Mouse (Mus musculus): ENCODE measurements at regions not wholly inside any gene's neighbourhood (a gene's known extent, or its start where the extent isn't known, plus 50 kb on each side); places are given as distances from the start of the nearest gene placed in this dataset.

- H3K9me3 ChIP-seq (ENCODE audit: control insufficient read depth, low read length), result no peaks in the 10 kb centered on the region
- WGBS, result 89% methylated on average over 2 of the region's 2 CpGs
- no peak overlapping the region for H3K4me3 ChIP-seq (ENCODE audit: low read depth, low read length)
- ATAC-seq (replicated peaks; ENCODE audit: low FRiP score, low TSS enrichment, low read depth), result no peak
- DNase-seq (ENCODE audit: low spot score), result no peak
- H3K4me2 ChIP-seq (ENCODE audit: low read length), result no peak overlapping the region
- no peak overlapping the region for H3K9ac ChIP-seq (ENCODE audit: low read length)
- H3K27me3 ChIP-seq (replicated peaks; ENCODE audit: control insufficient read depth, insufficient read depth, low read length), result no peaks in the 10 kb centered on the region
- H3K4me1 ChIP-seq (replicated peaks; ENCODE audit: control insufficient read depth, insufficient read depth, low read length), result no peaks in the 10 kb centered on the region
- no peaks in the 10 kb centered on the region for H3K36me3 ChIP-seq (ENCODE audit: control insufficient read depth, insufficient read depth, low read length)
- no peak overlapping the region for H3K27ac ChIP-seq (ENCODE audit: low read depth)
Observed at GRCm38 (mm10) chr13:114587621-114588020, 128.9 kb upstream of the Fst start.

- H3K9me3 ChIP-seq (ENCODE audit: control insufficient read depth, low read length), result no peaks in the 10 kb centered on the region
- no peaks in the 10 kb centered on the region for H3K36me3 ChIP-seq (ENCODE audit: control insufficient read depth, insufficient read depth, low read length)
- H3K27me3 ChIP-seq (replicated peaks; ENCODE audit: control insufficient read depth, insufficient read depth, low read length), result no peaks in the 10 kb centered on the region
- no peak overlapping the region for H3K9ac ChIP-seq (ENCODE audit: low read length)
- no peak overlapping the region for H3K4me2 ChIP-seq (ENCODE audit: low read length)
- no peak overlapping the region for H3K27ac ChIP-seq (ENCODE audit: low read depth)
- ATAC-seq (replicated peaks; ENCODE audit: low FRiP score, low TSS enrichment, low read depth) (no peak), DNase-seq (ENCODE audit: low spot score) (no peak)
- no peaks in the 10 kb centered on the region for H3K4me1 ChIP-seq (replicated peaks; ENCODE audit: control insufficient read depth, insufficient read depth, low read length)
- WGBS, result 82% methylated on average over 13 of the region's 13 CpGs
- no peak overlapping the region for H3K4me3 ChIP-seq (ENCODE audit: low read depth, low read length)
Observed at GRCm38 (mm10) chr13:114603341-114603740, 144.6 kb upstream of the Fst start.

GRCm38 (mm10) chr13:114604037-114604694 is 145.4 kb upstream of the Fst start:
- no peak overlapping the region for H3K27ac ChIP-seq (ENCODE audit: low read depth)
- DNase-seq (ENCODE audit: low spot score), result no peak
- WGBS, result 76% methylated on average over 11 of the region's 11 CpGs
- H3K4me1 ChIP-seq (replicated peaks; ENCODE audit: control insufficient read depth, insufficient read depth, low read length), result 0 out of 2 replicates have a peak, but pooled peaks cover under 1% of the 10 kb centered on the region
- no peak overlapping the region for H3K4me2 ChIP-seq (ENCODE audit: low read length)
- H3K9ac ChIP-seq (ENCODE audit: low read length), result no peak overlapping the region
- no peak for ATAC-seq (replicated peaks; ENCODE audit: low FRiP score, low TSS enrichment, low read depth)
- H3K36me3 ChIP-seq (ENCODE audit: control insufficient read depth, insufficient read depth, low read length), result no peaks in the 10 kb centered on the region
- H3K4me3 ChIP-seq (ENCODE audit: low read depth, low read length), result no peak overlapping the region
- H3K9me3 ChIP-seq (ENCODE audit: control insufficient read depth, low read length), result no peaks in the 10 kb centered on the region
- no peaks in the 10 kb centered on the region for H3K27me3 ChIP-seq (replicated peaks; ENCODE audit: control insufficient read depth, insufficient read depth, low read length)

DNA sequence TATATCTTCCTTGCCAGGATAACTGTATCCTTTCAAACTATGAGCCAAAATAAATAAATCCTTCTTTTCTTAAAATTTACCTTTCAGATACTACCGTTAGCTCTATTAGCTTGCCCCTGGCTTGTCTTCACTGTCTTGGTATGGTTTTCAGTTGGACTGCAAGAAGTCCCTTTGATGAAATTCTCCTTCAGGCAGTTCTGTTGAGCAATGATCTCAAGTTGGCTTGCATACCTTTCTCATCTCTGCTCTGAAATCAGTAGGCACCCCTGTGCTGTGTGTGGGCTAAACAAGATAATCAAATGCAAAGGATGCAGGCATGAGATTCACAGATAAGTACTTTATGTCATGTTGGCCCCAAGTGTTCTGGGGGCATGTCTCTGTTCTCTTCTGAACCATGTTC is 155.2 kb upstream of the Fst start:
- H3K27ac ChIP-seq (ENCODE audit: low read depth), result no peak overlapping the region
- H3K9me3 ChIP-seq (ENCODE audit: control insufficient read depth, low read length), result no peaks in the 10 kb centered on the region
- H3K4me1 ChIP-seq (replicated peaks; ENCODE audit: control insufficient read depth, insufficient read depth, low read length), result peaks cover 3% of the 10 kb centered on the region; the same call in 1 of the 2 replicates
- DNase-seq (ENCODE audit: low spot score) (peak; percentile 21), ATAC-seq (replicated peaks; ENCODE audit: low FRiP score, low TSS enrichment, low read depth) (no peak)
- no peak overlapping the region for H3K4me2 ChIP-seq (ENCODE audit: low read length)
- no peak overlapping the region for H3K9ac ChIP-seq (ENCODE audit: low read length)
- H3K4me3 ChIP-seq (ENCODE audit: low read depth, low read length), result no peak overlapping the region
- H3K27me3 ChIP-seq (replicated peaks; ENCODE audit: control insufficient read depth, insufficient read depth, low read length), result no peaks in the 10 kb centered on the region
- 79% methylated on average over 1 of the region's 1 CpGs for WGBS
- no peaks in the 10 kb centered on the region for H3K36me3 ChIP-seq (ENCODE audit: control insufficient read depth, insufficient read depth, low read length)

DNA sequence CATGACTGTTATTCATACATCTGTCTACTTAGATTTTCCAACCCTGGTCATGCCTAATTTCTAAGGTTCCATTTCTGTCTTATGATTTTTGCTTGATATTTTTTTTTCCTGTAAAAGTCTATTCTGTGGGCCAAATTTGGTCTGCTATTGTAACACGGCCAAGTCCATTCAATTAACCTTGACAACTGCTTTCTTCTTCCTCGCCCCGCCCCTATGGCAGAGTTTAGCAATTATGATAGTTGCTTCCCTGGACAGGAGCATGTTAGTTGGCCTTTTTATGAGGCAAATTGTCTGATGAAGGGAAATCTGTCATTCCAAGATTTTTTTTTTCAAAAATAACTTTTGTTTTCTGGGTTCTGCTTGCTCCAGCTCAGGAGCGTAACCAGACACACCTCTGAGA is 160.7 kb upstream of the Fst start:
- ATAC-seq (replicated peaks; ENCODE audit: low FRiP score, low TSS enrichment, low read depth), result no peak

GRCm38 (mm10) chr13:114636731-114637130 is 178.0 kb upstream of the Fst start:
- 94% methylated on average over 4 of the region's 4 CpGs for WGBS
- H3K4me3 ChIP-seq (ENCODE audit: low read depth, low read length), result no peak overlapping the region

More for the DNA sequence above, 160.7 kb upstream of the Fst start:
- no peaks in the 10 kb centered on the region for H3K4me1 ChIP-seq (replicated peaks; ENCODE audit: control insufficient read depth, insufficient read depth, low read length)
- WGBS, result 85% methylated on average over 4 of the region's 4 CpGs
- no peaks in the 10 kb centered on the region for H3K36me3 ChIP-seq (ENCODE audit: control insufficient read depth, insufficient read depth, low read length)
- H3K9ac ChIP-seq (ENCODE audit: low read length), result no peak overlapping the region
- H3K4me3 ChIP-seq (ENCODE audit: low read depth, low read length), result no peak overlapping the region
- H3K9me3 ChIP-seq (ENCODE audit: control insufficient read depth, low read length), result no peaks in the 10 kb centered on the region
- H3K27ac ChIP-seq (ENCODE audit: low read depth), result no peak overlapping the region
- H3K27me3 ChIP-seq (replicated peaks; ENCODE audit: control insufficient read depth, insufficient read depth, low read length), result no peaks in the 10 kb centered on the region
- no peak for DNase-seq (ENCODE audit: low spot score)
- H3K4me2 ChIP-seq (ENCODE audit: low read length), result no peak overlapping the region

DNA sequence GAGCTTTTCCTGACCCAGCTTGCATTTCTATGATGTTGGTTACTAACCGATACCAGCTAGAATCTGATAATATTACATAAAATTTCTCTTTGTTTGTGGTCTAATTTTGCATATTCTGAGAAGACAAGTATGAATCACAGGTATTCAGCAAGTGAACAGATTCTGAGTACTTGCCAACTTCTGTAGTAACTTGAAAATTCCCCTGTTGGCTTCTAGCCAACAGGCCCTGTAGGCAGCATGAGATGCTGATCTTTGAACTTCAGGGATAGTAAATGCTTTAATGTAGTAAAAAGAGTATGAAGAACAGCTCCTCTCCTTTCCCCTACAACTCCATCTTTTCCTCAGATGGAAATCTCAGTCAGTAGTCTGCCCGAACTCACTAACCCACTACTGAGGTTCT is 178.5 kb upstream of the Mocs2 start:
- Histone ChIP-seq H3K4me3 (ENCODE audit: low read depth, low read length) (no peak overlapping the region), H3K27me3 (replicated peaks; ENCODE audit: control insufficient read depth, insufficient read depth, low read length) (no peaks in the 10 kb centered on the region), H3K9me3 (ENCODE audit: control insufficient read depth, low read length) (no peaks in the 10 kb centered on the region), H3K36me3 (ENCODE audit: control insufficient read depth, insufficient read depth, low read length) (no peaks in the 10 kb centered on the region), H3K4me1 (replicated peaks; ENCODE audit: control insufficient read depth, insufficient read depth, low read length) (no peaks in the 10 kb centered on the region), H3K27ac (ENCODE audit: low read depth) (no peak overlapping the region), H3K4me2 (ENCODE audit: low read length) (no peak overlapping the region), H3K9ac (ENCODE audit: low read length) (no peak overlapping the region)
- no peak for DNase-seq (ENCODE audit: low spot score)
- ATAC-seq (replicated peaks; ENCODE audit: low FRiP score, low TSS enrichment, low read depth), result no peak
- 90% methylated on average over 2 of the region's 2 CpGs for WGBS

More at GRCm38 (mm10) chr13:114636731-114637130, 178.0 kb upstream of the Fst start:
- H3K9me3 ChIP-seq (ENCODE audit: control insufficient read depth, low read length), result no peaks in the 10 kb centered on the region
- no peak overlapping the region for H3K9ac ChIP-seq (ENCODE audit: low read length)
- no peaks in the 10 kb centered on the region for H3K27me3 ChIP-seq (replicated peaks; ENCODE audit: control insufficient read depth, insufficient read depth, low read length)
- H3K4me1 ChIP-seq (replicated peaks; ENCODE audit: control insufficient read depth, insufficient read depth, low read length), result no peaks in the 10 kb centered on the region
- H3K36me3 ChIP-seq (ENCODE audit: control insufficient read depth, insufficient read depth, low read length), result no peaks in the 10 kb centered on the region
- H3K27ac ChIP-seq (ENCODE audit: low read depth), result no peak overlapping the region
- DNase-seq (ENCODE audit: low spot score) (no peak), ATAC-seq (replicated peaks; ENCODE audit: low FRiP score, low TSS enrichment, low read depth) (no peak)
- no peak overlapping the region for H3K4me2 ChIP-seq (ENCODE audit: low read length)

DNA sequence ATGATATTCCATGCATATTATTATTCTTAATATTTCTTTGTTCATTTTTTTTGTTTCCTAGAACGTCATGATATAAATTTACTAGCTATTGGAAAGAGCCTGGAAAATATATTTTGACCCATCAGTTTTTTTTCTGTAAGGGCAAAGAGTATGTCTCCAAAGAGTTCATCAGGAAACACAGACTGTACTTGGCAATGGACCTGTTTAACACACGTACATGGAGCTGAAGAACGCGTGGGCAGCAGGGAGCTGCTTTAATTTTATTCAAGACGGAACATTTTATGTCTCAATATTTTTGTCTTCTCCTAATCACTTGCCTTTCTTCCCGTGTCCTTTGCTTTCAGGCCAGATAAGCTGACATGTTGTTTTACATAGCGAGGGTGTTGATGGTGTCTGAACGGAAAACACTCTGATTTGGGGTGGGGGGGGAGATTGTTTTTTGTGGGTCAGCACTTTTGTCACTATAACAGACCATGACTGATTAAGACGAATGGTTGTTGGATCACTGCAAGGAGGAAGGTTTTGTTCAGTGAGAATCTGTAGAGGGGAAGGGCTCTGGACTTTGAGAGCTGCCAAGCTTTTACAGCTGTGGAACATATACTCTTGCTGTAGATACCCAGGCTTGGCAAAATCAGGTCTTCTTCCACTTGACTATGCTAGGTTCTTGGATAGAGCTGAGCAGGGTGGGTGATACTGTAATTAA is 176.2 kb upstream of the Mocs2 start:
- WGBS, result 80% methylated on average over 9 of the region's 9 CpGs
- Histone ChIP-seq H3K9ac (ENCODE audit: low read length) (no peak overlapping the region), H3K4me2 (ENCODE audit: low read length) (no peak overlapping the region), H3K4me3 (ENCODE audit: low read depth, low read length) (no peak overlapping the region), H3K36me3 (ENCODE audit: control insufficient read depth, insufficient read depth, low read length) (no peaks in the 10 kb centered on the region), H3K27ac (ENCODE audit: low read depth) (no peak overlapping the region), H3K4me1 (replicated peaks; ENCODE audit: control insufficient read depth, insufficient read depth, low read length) (no peaks in the 10 kb centered on the region), H3K9me3 (ENCODE audit: control insufficient read depth, low read length) (no peaks in the 10 kb centered on the region), H3K27me3 (replicated peaks; ENCODE audit: control insufficient read depth, insufficient read depth, low read length) (no peaks in the 10 kb centered on the region)
- no peak for DNase-seq (ENCODE audit: low spot score)
- ATAC-seq (replicated peaks; ENCODE audit: low FRiP score, low TSS enrichment, low read depth), result no peak

All from intestine, embryonic 14.5 days (tissue).